Mouse (Mus musculus): ENCODE measurements at regions not wholly inside any gene's neighbourhood (a gene's known extent, or its start where the extent isn't known, plus 50 kb on each side); places are given as distances from the start of the nearest gene placed in this dataset.

DNA sequence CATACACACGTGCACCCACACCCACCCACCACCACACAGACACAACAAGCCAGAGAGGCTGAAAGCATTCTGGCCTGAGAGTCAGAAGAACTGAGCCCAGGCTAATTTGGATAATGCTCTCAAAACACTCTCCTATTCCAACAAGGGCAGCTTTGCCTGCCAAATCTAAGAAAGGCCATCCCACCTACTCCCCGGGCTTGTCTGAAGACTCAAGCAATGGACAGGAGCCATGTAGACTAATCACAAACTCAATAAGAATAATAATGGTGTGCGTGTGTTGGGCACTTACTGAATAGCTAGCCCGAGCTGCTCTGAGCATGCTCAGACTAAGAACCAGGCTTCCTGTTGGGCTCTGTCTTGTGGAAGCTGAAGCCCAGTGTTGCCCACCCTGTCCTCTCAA is 108.8 kb upstream of the Tle3 start:
- no peak for DNase-seq (ENCODE audit: low spot score)
- Histone ChIP-seq H3K9me3 (peaks cover 13% of the 10 kb centered on the region; the same call in 1 of the 2 replicates), H3K27ac (replicated peaks) (no peak overlapping the region), H3K36me3 (replicated peaks) (0 out of 2 replicates have a peak, but pooled peaks cover 3% of the 10 kb centered on the region), H3K27me3 (replicated peaks; ENCODE audit: low read depth, poor library complexity, severe bottlenecking) (peaks cover 46% of the 10 kb centered on the region), H3K4me3 (no peak overlapping the region), H3K4me1 (peaks cover 49% of the 10 kb centered on the region)
- WGBS: 92% methylated on average over 4 of the region's 4 CpGs

GRCm38 (mm10) chr9:61265466-61265865 is 106.7 kb upstream of the Tle3 start:
- WGBS: 82% methylated on average over 5 of the region's 5 CpGs
- 0 out of 2 replicates have a peak, but pooled peaks cover 3% of the 10 kb centered on the region for H3K36me3 ChIP-seq (replicated peaks)
- H3K27me3 ChIP-seq (replicated peaks; ENCODE audit: low read depth, poor library complexity, severe bottlenecking): peaks cover 43% of the 10 kb centered on the region
- H3K4me1 ChIP-seq: peaks cover 40% of the 10 kb centered on the region
- H3K9me3 ChIP-seq: peaks cover 13% of the 10 kb centered on the region; the same call in 1 of the 2 replicates
- DNase-seq (ENCODE audit: low spot score): no peak
- no peak overlapping the region for H3K27ac ChIP-seq (replicated peaks)
- no peak overlapping the region for H3K4me3 ChIP-seq

DNA sequence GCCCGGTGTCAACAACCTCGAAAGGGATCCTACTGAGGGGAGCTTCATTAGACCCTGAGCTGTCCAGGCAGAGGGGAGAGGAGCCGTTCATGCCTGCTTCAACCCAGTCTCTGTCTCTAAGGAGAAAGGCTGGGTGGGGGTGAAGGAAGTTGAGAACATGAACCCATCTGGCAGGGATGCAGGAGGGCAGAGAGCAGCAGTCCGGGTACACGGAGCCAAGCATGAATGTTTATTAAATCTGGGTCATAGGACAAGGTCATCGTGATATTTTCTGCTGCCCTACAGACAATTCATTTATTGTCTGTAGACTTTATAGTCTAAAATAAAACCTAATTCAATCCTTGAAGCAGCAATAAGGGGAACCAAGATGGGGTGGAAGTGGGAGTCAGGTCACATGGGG is 105.2 kb upstream of the Tle3 start:
- Histone ChIP-seq H3K27ac (replicated peaks) (no peak overlapping the region), H3K27me3 (replicated peaks; ENCODE audit: low read depth, poor library complexity, severe bottlenecking) (peaks cover 57% of the 10 kb centered on the region), H3K4me1 (peaks cover 24% of the 10 kb centered on the region), H3K9me3 (peaks cover 13% of the 10 kb centered on the region; the same call in 1 of the 2 replicates), H3K36me3 (replicated peaks) (0 out of 2 replicates have a peak, but pooled peaks cover 3% of the 10 kb centered on the region), H3K4me3 (no peak overlapping the region)
- DNase-seq (ENCODE audit: low spot score): no peak
- WGBS: 84% methylated on average over 6 of the region's 6 CpGs

GRCm38 (mm10) chr9:61267541-61267940 is 104.6 kb upstream of the Tle3 start:
- peaks cover 19% of the 10 kb centered on the region; the same call in 1 of the 2 replicates for H3K4me1 ChIP-seq
- WGBS: 62% methylated on average over 4 of the region's 4 CpGs
- H3K27ac ChIP-seq (replicated peaks): no peak overlapping the region
- H3K4me3 ChIP-seq: no peak overlapping the region
- DNase-seq (ENCODE audit: low spot score): no peak
- 0 out of 2 replicates have a peak, but pooled peaks cover 3% of the 10 kb centered on the region for H3K36me3 ChIP-seq (replicated peaks)
- H3K27me3 ChIP-seq (replicated peaks; ENCODE audit: low read depth, poor library complexity, severe bottlenecking): peaks cover 57% of the 10 kb centered on the region
- peaks cover 13% of the 10 kb centered on the region; the same call in 1 of the 2 replicates for H3K9me3 ChIP-seq

DNA sequence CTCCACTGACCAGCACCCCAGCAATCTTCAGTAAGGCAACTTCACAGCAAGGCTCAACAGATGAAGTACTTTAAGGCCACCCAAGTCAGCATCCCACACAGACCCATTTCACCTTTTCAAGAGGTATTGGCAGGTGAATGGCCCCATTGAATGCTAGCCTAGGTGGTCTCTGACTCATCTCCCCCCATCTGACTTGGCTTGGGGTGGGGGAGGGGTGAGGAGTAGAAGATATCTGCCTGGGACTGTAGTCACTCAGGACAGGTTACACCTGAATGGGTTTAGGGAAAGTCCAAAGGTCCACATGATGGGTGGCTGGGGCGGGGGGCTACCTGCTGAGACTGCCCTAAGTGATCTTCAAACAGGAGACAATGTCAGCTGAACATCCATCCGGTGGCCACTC is 104.0 kb upstream of the Tle3 start:
- Histone ChIP-seq H3K9me3 (peaks cover 13% of the 10 kb centered on the region; the same call in 1 of the 2 replicates), H3K27me3 (replicated peaks; ENCODE audit: low read depth, poor library complexity, severe bottlenecking) (peaks cover 59% of the 10 kb centered on the region), H3K4me3 (no peak overlapping the region), H3K4me1 (peaks cover 19% of the 10 kb centered on the region; the same call in 1 of the 2 replicates), H3K36me3 (replicated peaks) (0 out of 2 replicates have a peak, but pooled peaks cover 3% of the 10 kb centered on the region), H3K27ac (replicated peaks) (no peak overlapping the region)
- no peak for DNase-seq (ENCODE audit: low spot score)
- WGBS: 87% methylated on average over 2 of the region's 2 CpGs

GRCm38 (mm10) chr9:61268681-61269080 is 103.5 kb upstream of the Tle3 start:
- Histone ChIP-seq H3K9me3 (peaks cover 13% of the 10 kb centered on the region; the same call in 1 of the 2 replicates), H3K27me3 (replicated peaks; ENCODE audit: low read depth, poor library complexity, severe bottlenecking) (peaks cover 64% of the 10 kb centered on the region), H3K4me3 (no peak overlapping the region), H3K27ac (replicated peaks) (no peak overlapping the region), H3K4me1 (peaks cover 19% of the 10 kb centered on the region; the same call in 1 of the 2 replicates), H3K36me3 (replicated peaks) (0 out of 2 replicates have a peak, but pooled peaks cover 3% of the 10 kb centered on the region)
- WGBS: 95% methylated on average over 2 of the region's 2 CpGs
- DNase-seq (ENCODE audit: low spot score): no peak

DNA sequence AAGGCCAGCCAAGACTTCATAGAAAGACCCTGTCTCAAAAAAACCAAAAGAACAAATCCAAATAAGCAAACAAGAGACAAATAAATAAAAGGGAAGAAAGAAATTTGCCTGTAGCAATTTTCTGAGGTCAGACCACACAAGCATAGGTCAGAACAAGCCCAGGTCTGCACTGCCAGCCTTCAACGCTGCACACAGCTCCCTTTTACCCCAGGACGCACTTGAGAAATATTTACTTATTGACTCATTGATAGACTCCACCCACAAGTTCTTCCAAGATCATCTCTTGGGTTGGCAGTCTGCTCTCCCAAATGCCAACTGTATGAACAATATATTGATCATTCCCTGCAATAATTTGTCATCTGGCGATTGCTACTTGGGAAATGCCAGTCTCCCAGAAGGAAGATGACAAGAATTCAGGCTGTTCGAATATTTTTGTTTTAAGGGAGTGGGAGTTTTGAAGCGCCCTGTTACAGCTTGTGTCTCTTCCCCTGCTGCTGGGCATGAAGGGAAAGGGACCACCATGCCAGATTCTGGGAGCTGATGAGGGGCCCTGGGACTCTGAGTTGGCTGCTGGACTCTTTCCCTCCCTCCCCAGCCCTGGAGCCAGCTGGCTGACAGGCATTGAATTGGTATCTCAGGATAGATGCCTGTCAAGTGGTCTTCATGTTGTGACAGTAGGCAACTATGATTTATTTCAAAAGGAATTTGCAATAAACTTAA is 102.9 kb upstream of the Tle3 start:
- WGBS: 80% methylated on average over 5 of the region's 5 CpGs
- Histone ChIP-seq H3K4me1 (peaks cover 19% of the 10 kb centered on the region; the same call in 1 of the 2 replicates), H3K36me3 (replicated peaks) (0 out of 2 replicates have a peak, but pooled peaks cover 3% of the 10 kb centered on the region), H3K9me3 (peaks cover 13% of the 10 kb centered on the region; the same call in 1 of the 2 replicates), H3K4me3 (no peak overlapping the region), H3K27me3 (replicated peaks; ENCODE audit: low read depth, poor library complexity, severe bottlenecking) (peaks cover 64% of the 10 kb centered on the region), H3K27ac (replicated peaks) (no peak overlapping the region)
- no peak for DNase-seq (ENCODE audit: low spot score)

DNA sequence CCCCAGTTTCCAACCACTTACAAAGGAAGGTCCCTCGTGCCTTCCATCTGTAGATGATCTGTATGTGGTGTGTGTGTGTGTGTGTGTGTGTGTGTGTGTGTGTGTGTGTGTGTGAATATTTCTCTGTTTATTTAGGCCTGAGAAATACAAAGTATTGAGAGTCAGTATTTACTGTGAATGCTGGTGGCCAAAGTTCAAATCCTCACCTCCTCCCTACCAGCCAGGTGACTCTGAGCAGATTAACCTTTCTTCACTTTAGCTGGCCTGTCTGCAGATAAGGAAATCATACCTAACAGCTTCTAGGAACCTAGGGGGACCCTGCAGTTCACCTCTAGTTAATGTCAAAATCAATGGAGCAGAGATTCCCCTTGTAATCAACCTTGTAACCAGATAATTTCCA is 100.9 kb upstream of the Tle3 start:
- Histone ChIP-seq H3K9me3 (no peaks in the 10 kb centered on the region), H3K36me3 (replicated peaks) (no peaks in the 10 kb centered on the region), H3K27me3 (replicated peaks; ENCODE audit: low read depth, poor library complexity, severe bottlenecking) (peaks cover 61% of the 10 kb centered on the region), H3K4me1 (peaks cover 19% of the 10 kb centered on the region; the same call in 1 of the 2 replicates), H3K27ac (replicated peaks) (no peak overlapping the region), H3K4me3 (no peak overlapping the region)
- DNase-seq (ENCODE audit: low spot score): no peak
- 88% methylated on average over 1 of the region's 1 CpGs for WGBS

GRCm38 (mm10) chr9:61271769-61272352 is 100.3 kb upstream of the Tle3 start:
- DNase-seq (ENCODE audit: low spot score): no peak
- H3K27ac ChIP-seq (replicated peaks): no peak overlapping the region
- H3K27me3 ChIP-seq (replicated peaks; ENCODE audit: low read depth, poor library complexity, severe bottlenecking): peaks cover 67% of the 10 kb centered on the region
- 68% methylated on average over 5 of the region's 5 CpGs for WGBS
- H3K4me3 ChIP-seq: no peak overlapping the region
- H3K36me3 ChIP-seq (replicated peaks): no peaks in the 10 kb centered on the region
- H3K9me3 ChIP-seq: no peaks in the 10 kb centered on the region
- peaks cover 19% of the 10 kb centered on the region; the same call in 1 of the 2 replicates for H3K4me1 ChIP-seq

DNA sequence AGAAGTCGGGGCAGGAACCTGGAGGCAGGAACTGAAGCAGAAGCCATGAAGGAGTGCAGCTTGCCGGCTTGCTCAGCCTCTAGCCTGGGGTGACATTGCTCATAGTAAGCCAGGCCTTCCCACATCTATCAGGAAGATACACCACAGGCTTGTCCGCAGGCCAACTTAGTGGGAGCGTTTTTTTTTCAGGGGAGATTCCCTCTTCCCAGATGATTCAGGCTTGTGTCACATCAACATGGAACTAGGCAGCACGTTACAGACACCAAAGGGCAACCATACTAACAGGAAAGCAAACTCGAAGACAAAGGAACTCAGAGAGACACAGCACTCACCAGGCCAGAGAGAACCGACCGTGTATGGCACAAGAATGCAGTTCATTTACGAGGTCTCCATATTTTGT is 98.1 kb upstream of the Tle3 start:
- Histone ChIP-seq H3K4me3 (no peak overlapping the region), H3K27ac (replicated peaks) (no peak overlapping the region), H3K9me3 (no peaks in the 10 kb centered on the region), H3K36me3 (replicated peaks) (no peaks in the 10 kb centered on the region), H3K27me3 (replicated peaks; ENCODE audit: low read depth, poor library complexity, severe bottlenecking) (peaks cover 65% of the 10 kb centered on the region), H3K4me1 (peaks cover 23% of the 10 kb centered on the region)
- DNase-seq (ENCODE audit: low spot score): no peak
- 84% methylated on average over 9 of the region's 9 CpGs for WGBS

GRCm38 (mm10) chr9:61277369-61278215 is 94.6 kb upstream of the Tle3 start:
- WGBS: 10% methylated on average over 21 of the region's 21 CpGs
- DNase-seq (ENCODE audit: low spot score): peak; percentile 56
- H3K27me3 ChIP-seq (replicated peaks; ENCODE audit: low read depth, poor library complexity, severe bottlenecking): peaks cover 81% of the 10 kb centered on the region
- peak overlapping the region; percentile 39 for H3K4me3 ChIP-seq
- H3K36me3 ChIP-seq (replicated peaks): no peaks in the 10 kb centered on the region
- H3K4me1 ChIP-seq: peaks cover 52% of the 10 kb centered on the region
- no peak overlapping the region for H3K27ac ChIP-seq (replicated peaks)
- no peaks in the 10 kb centered on the region for H3K9me3 ChIP-seq

DNA sequence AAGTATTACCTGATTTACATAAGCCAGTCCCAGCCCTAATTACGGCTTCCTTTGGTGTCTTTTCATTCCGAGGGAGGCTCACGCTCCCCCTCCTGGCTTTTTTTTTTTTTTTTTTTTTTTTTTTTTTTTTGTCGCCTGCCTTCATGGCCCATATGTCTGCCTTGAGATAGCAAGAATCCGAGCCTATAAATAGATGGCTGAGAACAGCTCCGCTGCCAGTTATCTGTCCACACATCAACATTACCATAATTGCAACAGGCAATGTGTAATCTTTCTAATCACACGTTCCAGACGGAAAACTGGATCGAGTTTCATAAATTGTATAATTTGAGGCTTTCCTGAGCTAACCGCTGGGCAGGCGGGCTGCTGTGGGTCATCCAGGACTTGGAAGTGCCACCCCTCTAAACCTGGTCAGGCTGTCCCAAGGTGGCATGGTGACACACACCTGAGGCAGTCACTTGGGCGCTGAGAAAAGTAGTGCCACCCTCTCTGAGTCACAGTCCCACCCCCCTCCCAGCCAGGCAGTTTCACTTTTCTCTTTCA is 93.9 kb upstream of the Tle3 start:
- Histone ChIP-seq H3K27ac (replicated peaks) (no peak overlapping the region), H3K9me3 (no peaks in the 10 kb centered on the region), H3K27me3 (replicated peaks; ENCODE audit: low read depth, poor library complexity, severe bottlenecking) (peaks cover 82% of the 10 kb centered on the region), H3K4me1 (peaks cover 59% of the 10 kb centered on the region), H3K4me3 (peak overlapping the region; percentile 39), H3K36me3 (replicated peaks) (no peaks in the 10 kb centered on the region)
- 10% methylated on average over 12 of the region's 12 CpGs for WGBS
- DNase-seq (ENCODE audit: low spot score): no peak
